26 mouse cellular contexts compared by ENCODE assay signal in the genomic region with DNA sequence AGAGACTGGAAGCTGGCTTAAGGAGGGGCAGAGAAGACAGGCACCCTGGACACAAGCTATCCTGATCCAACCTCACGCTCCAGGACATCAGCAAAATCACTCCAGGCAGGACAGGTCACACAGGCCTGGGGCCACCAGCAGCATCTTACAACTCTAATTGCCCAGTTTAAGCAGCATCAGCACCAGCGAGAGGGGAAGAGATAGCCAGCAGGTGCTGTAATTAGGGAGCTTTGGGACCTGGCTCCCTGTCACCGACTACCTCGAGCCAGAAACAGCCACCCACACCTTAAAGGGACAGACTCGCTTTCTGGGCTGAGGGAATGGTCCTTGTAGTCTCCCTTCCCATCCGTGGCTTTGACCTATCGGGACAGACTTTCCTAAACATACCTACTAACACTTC.
A peak's percentile ranks its signal among the peaks of the same experiment; 100 is the strongest.
DNase-seq lines count a peak whose midpoint lies in the region; ATAC-seq lines count a peak whose summit lies in the region.
"Had no signal": no experiment of that assay in that cellular context is flagged by ENCODE, and none has a peak within 500 bp of the region (broad histone marks: within the 10 kb centered on the region; RNA-seq: fewer than 3 reads in every experiment).

No protein-coding gene starts in this region.

- no peaks in the 10 kb centered on the region for H3K36me3 ChIP-seq in heart, embryonic 12.5 days
- H3K36me3 ChIP-seq: embryonic facial prominence, embryonic 15.5 days; hindbrain, embryonic 15.5 days; liver, embryonic 13.5 days; midbrain, embryonic 12.5 days; neural tube, embryonic 15.5 days; stomach, embryonic 15.5 days had no signal

- no peaks in the 10 kb centered on the region for H3K9me3 ChIP-seq in heart, embryonic 12.5 days (replicated peaks)
- H3K9me3 ChIP-seq: embryonic facial prominence, embryonic 15.5 days; hindbrain, embryonic 15.5 days; liver, embryonic 13.5 days; midbrain, embryonic 12.5 days; neural tube, embryonic 15.5 days; stomach, embryonic 15.5 days had no signal

- peak overlapping the region; percentile 93 for H3K27ac ChIP-seq in heart, embryonic 12.5 days (ENCODE audit: poor library complexity, severe bottlenecking)
- H3K27ac ChIP-seq: embryonic facial prominence, embryonic 15.5 days; hindbrain, embryonic 15.5 days; kidney, postnatal 0 days; left cerebral cortex, adult 2 months; liver, embryonic 13.5 days; midbrain, embryonic 12.5 days; neural tube, embryonic 15.5 days; stomach, embryonic 15.5 days had no signal

- peak; percentile 62 for DNase-seq in cerebellum, adult 11 months
- DNase-seq in cerebellum, postnatal 4 days (ENCODE audit: low spot score in 2 of 2): no peak
- no peak for DNase-seq in heart, postnatal 10 days
- DNase-seq in cerebellum, adult 11-12 months: peak; percentile 77
- DNase-seq in cerebellum, postnatal 14 days: peak; percentile 36 to 47
- no peak for DNase-seq in urinary bladder, postnatal 25 days (ENCODE audit: low spot score)
- no peak for DNase-seq in adrenal gland, adult 18-20 months (ENCODE audit: low spot score in 2 of 2)
- DNase-seq: adrenal gland, postnatal 25 days; gastrocnemius, postnatal 25 days; kidney, adult 2 months; layer of hippocampus, adult 9-11 months; liver, embryonic 13.5 days; lung, adult 2 months; lung, postnatal 14 days; right cerebral cortex, adult 18-20 months; right cerebral cortex, postnatal 4 days; thymus, postnatal 25 days had no signal

- intact Hi-C loops in heart, postnatal 10 days (cut with DNase I): no loop called here

- H3K27me3 ChIP-seq in heart, embryonic 12.5 days (replicated peaks): no peaks in the 10 kb centered on the region
- H3K27me3 ChIP-seq: embryonic facial prominence, embryonic 15.5 days; hindbrain, embryonic 15.5 days; liver, embryonic 13.5 days; midbrain, embryonic 12.5 days; neural tube, embryonic 15.5 days; stomach, embryonic 15.5 days had no signal

- 52% methylated on average over 7 of the region's 7 CpGs for WGBS in heart, embryonic 12.5 days

- H3K9ac ChIP-seq in heart, embryonic 12.5 days: no peak overlapping the region
- H3K9ac ChIP-seq: embryonic facial prominence, embryonic 15.5 days; hindbrain, embryonic 15.5 days; liver, embryonic 13.5 days; midbrain, embryonic 12.5 days; neural tube, embryonic 15.5 days; stomach, embryonic 15.5 days had no signal

- H3K4me1 ChIP-seq in heart, embryonic 12.5 days (replicated peaks): peaks cover 63% of the 10 kb centered on the region
- H3K4me1 ChIP-seq: liver, embryonic 13.5 days had no signal

- H3K4me2 ChIP-seq in heart, embryonic 12.5 days: no peak overlapping the region
- H3K4me2 ChIP-seq: embryonic facial prominence, embryonic 15.5 days; hindbrain, embryonic 15.5 days; liver, embryonic 13.5 days; midbrain, embryonic 12.5 days; neural tube, embryonic 15.5 days; stomach, embryonic 15.5 days had no signal

- H3K4me3 ChIP-seq in heart, embryonic 12.5 days: no peak overlapping the region
- H3K4me3 ChIP-seq: embryonic facial prominence, embryonic 15.5 days; hindbrain, embryonic 15.5 days; left cerebral cortex, adult 2 months; liver, embryonic 13.5 days; midbrain, embryonic 12.5 days; neural tube, embryonic 15.5 days; stomach, embryonic 15.5 days had no signal

- ATAC-seq in heart, embryonic 12.5 days (ENCODE audit: insufficient number of reproducible peaks, low FRiP score): no peak
- ATAC-seq: forebrain, embryonic 14.5 days had no signal

Comparison
In these comparisons a context has a peak if more than half of its experiments do, and no peak if none do; other contexts are left out.
1. DNase-seq: peak in cerebellum, adult 11 months (single experiment), cerebellum, adult 11-12 months (single experiment) and cerebellum, postnatal 14 days (2 of 2); none in cerebellum, postnatal 4 days (0 of 2), heart, postnatal 10 days (0 of 2), urinary bladder, postnatal 25 days (single experiment) and adrenal gland, adult 18-20 months (0 of 2).